Mouse (Mus musculus): Measurements from ENCODE around the gene Ifrd1. TPM values are rescaled to one million over a fixed set of nuclear protein-coding genes. Genes with fewer than 3 reads are reported as not detected.
"Not testable (repeated sequence)": the region's sequence is repeated elsewhere in the genome, so short reads cannot be mapped to it uniquely, and the experiment has no call there.

Ifrd1 gene
- polyA plus RNA-seq, 1 experiment, result 131 TPM

GRCm38 (mm10) chr12:40176158-40176557 is 72.1 kb downstream of the Ifrd1 start:
- WGBS, result 49% methylated on average over 2 of the region's 2 CpGs
- Histone ChIP-seq H3K27me3 (ENCODE audit: control insufficient read depth, insufficient read depth, low read length) (no peaks in the 10 kb centered on the region), H3K4me1 (ENCODE audit: control insufficient read depth, insufficient read depth, insufficient read length, low read length) (no peaks in the 10 kb centered on the region), H3K27ac (ENCODE audit: insufficient read depth, low read depth, low read length) (no peak overlapping the region), H3K36me3 (ENCODE audit: control insufficient read depth, insufficient read depth, low read length) (no peaks in the 10 kb centered on the region), H3K4me3 (ENCODE audit: low read depth, low read length) (no peak overlapping the region)
- TF ChIP-seq CTCF (IDR thresholded peaks at IDR 0.05; ENCODE audit: extremely low read depth, insufficient read length, insufficient replicate concordance, low read depth, low read length) (no peak), POLR2A (IDR thresholded peaks at IDR 0.05; ENCODE audit: low read depth, low read length) (no peak)

- WGBS, result 52% methylated on average over 1 of the region's 1 CpGs
- H3K4me1 ChIP-seq (ENCODE audit: control insufficient read depth, insufficient read depth, insufficient read length, low read length); H3K4me3 ChIP-seq (ENCODE audit: low read depth, low read length); H3K27ac ChIP-seq (ENCODE audit: insufficient read depth, low read depth, low read length); H3K27me3 ChIP-seq (ENCODE audit: control insufficient read depth, insufficient read depth, low read length); H3K36me3 ChIP-seq (ENCODE audit: control insufficient read depth, insufficient read depth, low read length): not testable (repeated sequence)
Measured at GRCm38 (mm10) chr12:40175171-40175570, 73.1 kb downstream of the Ifrd1 start.

GRCm38 (mm10) chr12:40171637-40172036 is 76.7 kb downstream of the Ifrd1 start:
- Histone ChIP-seq H3K36me3 (ENCODE audit: control insufficient read depth, insufficient read depth, low read length) (no peaks in the 10 kb centered on the region), H3K4me1 (ENCODE audit: control insufficient read depth, insufficient read depth, insufficient read length, low read length) (no peaks in the 10 kb centered on the region), H3K27ac (ENCODE audit: insufficient read depth, low read depth, low read length) (no peak overlapping the region), H3K27me3 (ENCODE audit: control insufficient read depth, insufficient read depth, low read length) (no peaks in the 10 kb centered on the region), H3K4me3 (ENCODE audit: low read depth, low read length) (no peak overlapping the region)
- WGBS, result 84% methylated on average over 2 of the region's 2 CpGs
- TF ChIP-seq CTCF (IDR thresholded peaks at IDR 0.05; ENCODE audit: extremely low read depth, insufficient read length, insufficient replicate concordance, low read depth, low read length), result no peak
- no peak for TF ChIP-seq POLR2A (IDR thresholded peaks at IDR 0.05; ENCODE audit: low read depth, low read length)

- 98% methylated on average over 1 of the region's 1 CpGs for WGBS
Measured at GRCm38 (mm10) chr12:40169675-40170074, 78.6 kb downstream of the Ifrd1 start.

GRCm38 (mm10) chr12:40164621-40165020 is 83.7 kb downstream of the Ifrd1 start:
- Histone ChIP-seq H3K27me3 (ENCODE audit: control insufficient read depth, insufficient read depth, low read length) (no peaks in the 10 kb centered on the region), H3K27ac (ENCODE audit: insufficient read depth, low read depth, low read length) (no peak overlapping the region), H3K4me1 (ENCODE audit: control insufficient read depth, insufficient read depth, insufficient read length, low read length) (no peaks in the 10 kb centered on the region), H3K4me3 (ENCODE audit: low read depth, low read length) (no peak overlapping the region), H3K36me3 (ENCODE audit: control insufficient read depth, insufficient read depth, low read length) (no peaks in the 10 kb centered on the region)
- 0% methylated on average over 2 of the region's 2 CpGs for WGBS
- no peak for TF ChIP-seq CTCF (IDR thresholded peaks at IDR 0.05; ENCODE audit: extremely low read depth, insufficient read length, insufficient replicate concordance, low read depth, low read length)
- no peak for TF ChIP-seq POLR2A (IDR thresholded peaks at IDR 0.05; ENCODE audit: low read depth, low read length)

More at GRCm38 (mm10) chr12:40169675-40170074, 78.6 kb downstream of the Ifrd1 start:
- TF ChIP-seq POLR2A (IDR thresholded peaks at IDR 0.05; ENCODE audit: low read depth, low read length) (no peak), CTCF (IDR thresholded peaks at IDR 0.05; ENCODE audit: extremely low read depth, insufficient read length, insufficient replicate concordance, low read depth, low read length) (no peak)
- H3K4me3 ChIP-seq (ENCODE audit: low read depth, low read length), result no peak overlapping the region
- H3K36me3 ChIP-seq (ENCODE audit: control insufficient read depth, insufficient read depth, low read length), result no peaks in the 10 kb centered on the region
- H3K4me1 ChIP-seq (ENCODE audit: control insufficient read depth, insufficient read depth, insufficient read length, low read length), result no peaks in the 10 kb centered on the region
- no peaks in the 10 kb centered on the region for H3K27me3 ChIP-seq (ENCODE audit: control insufficient read depth, insufficient read depth, low read length)
- no peak overlapping the region for H3K27ac ChIP-seq (ENCODE audit: insufficient read depth, low read depth, low read length)

- TF ChIP-seq POLR2A (IDR thresholded peaks at IDR 0.05; ENCODE audit: low read depth, low read length) (no peak), CTCF (IDR thresholded peaks at IDR 0.05; ENCODE audit: extremely low read depth, insufficient read length, insufficient replicate concordance, low read depth, low read length) (no peak)
- no peaks in the 10 kb centered on the region for H3K27me3 ChIP-seq (ENCODE audit: control insufficient read depth, insufficient read depth, low read length)
- WGBS, result 30% methylated on average over 2 of the region's 2 CpGs
- no peaks in the 10 kb centered on the region for H3K36me3 ChIP-seq (ENCODE audit: control insufficient read depth, insufficient read depth, low read length)
- H3K27ac ChIP-seq (ENCODE audit: insufficient read depth, low read depth, low read length), result no peak overlapping the region
- no peak overlapping the region for H3K4me3 ChIP-seq (ENCODE audit: low read depth, low read length)
- H3K4me1 ChIP-seq (ENCODE audit: control insufficient read depth, insufficient read depth, insufficient read length, low read length), result peaks cover 2% of the 10 kb centered on the region; the same call in 1 of the 2 replicates
Measured at GRCm38 (mm10) chr12:40160777-40161176, 87.5 kb downstream of the Ifrd1 start.

- peaks cover 2% of the 10 kb centered on the region; the same call in 1 of the 2 replicates for H3K4me1 ChIP-seq (ENCODE audit: control insufficient read depth, insufficient read depth, insufficient read length, low read length)
- no peak overlapping the region for H3K4me3 ChIP-seq (ENCODE audit: low read depth, low read length)
- TF ChIP-seq CTCF (IDR thresholded peaks at IDR 0.05; ENCODE audit: extremely low read depth, insufficient read length, insufficient replicate concordance, low read depth, low read length) (no peak), POLR2A (IDR thresholded peaks at IDR 0.05; ENCODE audit: low read depth, low read length) (no peak)
- H3K36me3 ChIP-seq (ENCODE audit: control insufficient read depth, insufficient read depth, low read length), result no peaks in the 10 kb centered on the region
- 83% methylated on average over 6 of the region's 6 CpGs for WGBS
- no peaks in the 10 kb centered on the region for H3K27me3 ChIP-seq (ENCODE audit: control insufficient read depth, insufficient read depth, low read length)
- no peak overlapping the region for H3K27ac ChIP-seq (ENCODE audit: insufficient read depth, low read depth, low read length)
Measured at GRCm38 (mm10) chr12:40154188-40154587, 94.1 kb downstream of the Ifrd1 start.
